Mouse (Mus musculus) testis, postnatal 14 days (tissue): ENCODE results near the gene Ssbp3.

Source experiments
- DNase-seq: peaks from one replicate; pipeline ENCODE4 v3.0.0; 2021; ENCODE audit warnings: low spot score

Gene Ssbp3

GRCm38 (mm10) chr4:107011325-107012004, 101.0 kb downstream of the Ssbp3 start:
- DNase-seq: no peak

GRCm38 (mm10) chr4:107012005-107012478, 101.5 kb downstream of the Ssbp3 start:
- no peak for DNase-seq

GRCm38 (mm10) chr4:107012574-107012973, 102.1 kb downstream of the Ssbp3 start:
- no peak for DNase-seq

- no peak for DNase-seq
These were observed 102.8 kb downstream of the Ssbp3 start for GRCm38 (mm10) chr4:107013119-107013816.

GRCm38 (mm10) chr4:107013817-107014260, 103.3 kb downstream of the Ssbp3 start:
- no peak for DNase-seq

- DNase-seq: no peak
These were observed 105.5 kb downstream of the Ssbp3 start for GRCm38 (mm10) chr4:107015971-107016511.

- DNase-seq: no peak
These were observed 106.8 kb downstream of the Ssbp3 start for GRCm38 (mm10) chr4:107017257-107017656.

- DNase-seq: no peak
These were observed 108.0 kb downstream of the Ssbp3 start for GRCm38 (mm10) chr4:107018521-107018920.

- no peak for DNase-seq
These were observed 108.5 kb downstream of the Ssbp3 start for GRCm38 (mm10) chr4:107019027-107019426.

GRCm38 (mm10) chr4:107020287-107021000, 109.9 kb downstream of the Ssbp3 start:
- DNase-seq: no peak

GRCm38 (mm10) chr4:107021464-107021863, 111.0 kb downstream of the Ssbp3 start:
- no peak for DNase-seq

GRCm38 (mm10) chr4:107024899-107025298, 114.4 kb downstream of the Ssbp3 start:
- DNase-seq: no peak

GRCm38 (mm10) chr4:107025369-107025768, 114.9 kb downstream of the Ssbp3 start:
- no peak for DNase-seq

- DNase-seq: no peak
These were observed 116.0 kb downstream of the Ssbp3 start for GRCm38 (mm10) chr4:107026451-107026850.

- DNase-seq: no peak
These were observed 125.2 kb downstream of the Ssbp3 start for GRCm38 (mm10) chr4:107035689-107036088.

GRCm38 (mm10) chr4:107036985-107037384, 126.5 kb downstream of the Ssbp3 start:
- no peak for DNase-seq

GRCm38 (mm10) chr4:107038303-107038702, 127.8 kb downstream of the Ssbp3 start:
- no peak for DNase-seq

GRCm38 (mm10) chr4:107039270-107039669, 128.8 kb downstream of the Ssbp3 start:
- DNase-seq: no peak

- DNase-seq: no peak
These were observed 131.8 kb downstream of the Ssbp3 start for GRCm38 (mm10) chr4:107042304-107042703.

GRCm38 (mm10) chr4:107045188-107045587, 134.7 kb downstream of the Ssbp3 start:
- no peak for DNase-seq

GRCm38 (mm10) chr4:107047806-107048205, 137.3 kb downstream of the Ssbp3 start:
- DNase-seq: no peak

GRCm38 (mm10) chr4:107048568-107049162, 138.2 kb downstream of the Ssbp3 start:
- peak; percentile 57 for DNase-seq
